Mouse (Mus musculus): ENCODE data around the gene Ctsh. TPM values are rescaled to one million over a fixed set of nuclear protein-coding genes. Genes with fewer than 3 reads are reported as not detected.

The Ctsh gene
- polyA plus RNA-seq, 1 experiment from 2014 or later, result 12.4 TPM

DNA sequence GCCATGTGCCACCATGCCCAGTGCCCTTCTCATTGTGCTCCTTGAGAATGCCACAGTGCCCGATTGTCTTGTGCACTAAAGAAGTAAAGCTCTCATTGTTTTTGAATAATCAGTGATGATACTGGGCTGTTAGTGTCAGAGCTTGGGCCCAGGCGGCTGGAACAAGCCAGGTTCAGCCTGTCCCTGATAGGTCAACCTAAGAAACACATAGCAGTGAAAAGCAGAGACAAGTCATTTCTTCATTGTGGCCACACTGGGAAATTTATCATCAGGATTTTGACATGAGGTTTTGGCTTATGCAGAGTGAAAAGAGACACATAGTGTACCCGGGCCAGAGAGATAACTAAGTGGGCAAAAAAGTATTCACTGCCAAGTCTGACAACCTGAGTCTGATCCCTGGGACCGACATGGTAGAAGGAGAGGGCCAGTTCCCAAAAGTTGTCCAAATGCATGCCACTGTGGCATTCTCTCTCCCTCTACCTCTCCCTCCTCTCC, 68.3 kb downstream of the Ctsh start:
- Histone ChIP-seq H3K36me3 (no peaks in the 10 kb centered on the region), H3K4me1 (replicated peaks) (peaks cover 12% of the 10 kb centered on the region; the same call in 1 of the 2 replicates), H3K27ac (no peak overlapping the region), H3K9me3 (no peaks in the 10 kb centered on the region), H3K4me3 (no peak overlapping the region), H3K27me3 (ENCODE audit: insufficient read depth, poor library complexity, severe bottlenecking) (no peaks in the 10 kb centered on the region)
- WGBS, result 80% methylated on average over 4 of the region's 4 CpGs
- no peak for DNase-seq (ENCODE audit: low spot score)

DNA sequence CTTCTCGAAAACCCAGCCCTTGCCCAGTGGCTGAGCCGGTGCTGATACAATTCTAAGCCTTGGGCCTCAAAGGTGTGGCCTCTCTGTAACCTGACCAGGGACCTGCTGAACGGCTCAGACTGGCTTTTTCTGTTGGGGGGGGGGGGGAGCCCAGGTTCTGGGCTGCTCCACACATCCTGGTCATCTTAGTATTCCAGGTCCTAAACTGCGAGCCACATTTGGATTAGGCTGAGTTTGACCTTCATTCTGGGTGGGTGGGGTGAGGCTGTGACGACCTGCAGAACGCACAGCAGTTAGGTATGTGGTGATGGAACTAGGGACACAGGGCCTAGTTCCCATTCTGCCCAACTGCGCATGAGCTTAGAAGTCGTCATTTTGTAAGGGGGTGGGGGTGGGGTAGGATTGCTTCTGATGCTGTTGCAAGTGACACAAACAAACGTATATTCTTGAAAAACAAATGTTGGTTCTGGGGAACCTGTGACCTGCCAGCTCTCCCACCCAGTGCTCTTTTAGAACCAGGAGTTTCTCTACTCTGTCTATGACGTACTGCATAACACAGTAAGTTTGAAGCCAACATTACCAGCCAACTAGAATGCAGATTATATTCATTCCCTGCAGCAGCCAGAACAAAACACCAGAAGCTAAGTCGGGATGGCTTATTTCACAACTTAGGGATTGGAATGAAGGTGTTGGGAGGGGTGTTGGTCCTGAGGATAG, 70.4 kb downstream of the Ctsh start:
- DNase-seq (ENCODE audit: low spot score), result no peak
- Histone ChIP-seq H3K27ac (no peak overlapping the region), H3K9me3 (no peaks in the 10 kb centered on the region), H3K36me3 (no peaks in the 10 kb centered on the region), H3K27me3 (ENCODE audit: insufficient read depth, poor library complexity, severe bottlenecking) (no peaks in the 10 kb centered on the region), H3K4me3 (no peak overlapping the region), H3K4me1 (replicated peaks) (peaks cover 12% of the 10 kb centered on the region; the same call in 1 of the 2 replicates)
- WGBS, result 44% methylated on average over 11 of the region's 11 CpGs

DNA sequence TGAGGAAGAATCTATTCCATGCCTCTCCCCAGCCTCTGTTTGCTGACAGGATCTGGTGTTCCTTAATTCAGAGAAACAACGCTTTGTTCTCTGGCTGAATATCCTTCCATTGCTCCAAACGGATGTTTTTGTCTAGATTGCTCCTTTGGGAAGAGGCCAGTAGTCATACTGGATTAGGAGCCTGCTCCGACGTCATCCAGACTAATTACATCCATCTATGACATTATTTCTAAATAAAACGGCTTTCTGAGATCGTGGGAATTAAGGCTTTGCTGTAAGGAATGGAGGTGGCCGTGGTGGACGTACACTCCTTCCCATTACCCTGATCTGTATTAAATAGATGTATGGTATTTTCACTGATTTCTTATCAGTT, 70.9 kb downstream of the Ctsh start:
- H3K9me3 ChIP-seq, result no peaks in the 10 kb centered on the region
- no peak overlapping the region for H3K4me3 ChIP-seq
- H3K4me1 ChIP-seq (replicated peaks), result peaks cover 12% of the 10 kb centered on the region; the same call in 1 of the 2 replicates
- H3K27me3 ChIP-seq (ENCODE audit: insufficient read depth, poor library complexity, severe bottlenecking), result no peaks in the 10 kb centered on the region
- 48% methylated on average over 8 of the region's 8 CpGs for WGBS
- no peaks in the 10 kb centered on the region for H3K36me3 ChIP-seq
- DNase-seq (ENCODE audit: low spot score), result no peak
- H3K27ac ChIP-seq, result no peak overlapping the region

Other genes starting within 250 kb of the Ctsh start
- 0.12 and 0.13 TPM in 2 replicates for gene Rasgrf1, start 144.2 kb upstream of the Ctsh start, polyA plus RNA-seq (2016; fragmentation: Nextera tagmentation; extraction: Ambion mirVana)
- 538 and 546 TPM in 2 replicates for gene Morf4l1, start 60.6 kb downstream of the Ctsh start, polyA plus RNA-seq (2016; fragmentation: Nextera tagmentation; extraction: Ambion mirVana)
- gene Adamts7, start 108.9 kb downstream of the Ctsh start, polyA plus RNA-seq (2016; fragmentation: Nextera tagmentation; extraction: Ambion mirVana), result 16.1 and 16.2 TPM in 2 replicates
- gene Tbc1d2b, start 216.7 kb downstream of the Ctsh start, polyA plus RNA-seq (2016; fragmentation: Nextera tagmentation; extraction: Ambion mirVana), result 8.8 and 9.6 TPM in 2 replicates

Measured in hindbrain, embryonic 10.5 days (tissue).